Mouse (Mus musculus): Measurements from ENCODE around the gene Atad5. TPM values are rescaled to one million over a fixed set of nuclear protein-coding genes. Genes with fewer than 3 reads are reported as not detected.
A peak's percentile ranks its signal among the peaks of the same experiment; 100 is the strongest.

Atad5 gene
- total RNA-seq, 2 experiments from 2014 or later: 1.8 to 2.0 TPM

DNA sequence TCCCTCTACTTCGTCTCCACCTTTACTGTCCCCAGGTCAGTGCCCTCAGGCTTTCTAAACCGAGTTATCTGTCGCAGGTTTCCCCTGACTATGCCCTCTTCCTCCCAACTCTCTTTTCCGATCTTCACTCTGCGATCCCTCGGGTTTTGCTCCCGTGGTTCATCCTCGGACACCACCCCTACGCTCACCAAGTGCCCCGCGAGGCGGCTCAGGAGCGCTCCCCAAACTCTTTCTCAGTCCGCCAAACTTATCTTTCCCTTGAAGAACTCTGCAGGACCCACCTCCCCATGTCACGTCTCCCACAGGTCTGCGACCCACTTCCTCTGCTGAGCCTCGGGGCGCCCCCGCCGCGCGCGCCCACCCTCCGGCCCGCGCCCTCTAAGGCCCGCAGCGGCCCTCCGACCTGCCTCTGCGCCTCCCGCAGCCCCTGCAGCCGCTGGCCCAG, 8.8 kb upstream of the Atad5 start:
- intact Hi-C loops (cut with DNase I): loop anchor here (10.0 kb wide), 1 partner anchor 104 kb away; the partner anchor contains the start of gene Rnf135
- DNase-seq: peak in 1 of 2 experiments; percentile 44

DNA sequence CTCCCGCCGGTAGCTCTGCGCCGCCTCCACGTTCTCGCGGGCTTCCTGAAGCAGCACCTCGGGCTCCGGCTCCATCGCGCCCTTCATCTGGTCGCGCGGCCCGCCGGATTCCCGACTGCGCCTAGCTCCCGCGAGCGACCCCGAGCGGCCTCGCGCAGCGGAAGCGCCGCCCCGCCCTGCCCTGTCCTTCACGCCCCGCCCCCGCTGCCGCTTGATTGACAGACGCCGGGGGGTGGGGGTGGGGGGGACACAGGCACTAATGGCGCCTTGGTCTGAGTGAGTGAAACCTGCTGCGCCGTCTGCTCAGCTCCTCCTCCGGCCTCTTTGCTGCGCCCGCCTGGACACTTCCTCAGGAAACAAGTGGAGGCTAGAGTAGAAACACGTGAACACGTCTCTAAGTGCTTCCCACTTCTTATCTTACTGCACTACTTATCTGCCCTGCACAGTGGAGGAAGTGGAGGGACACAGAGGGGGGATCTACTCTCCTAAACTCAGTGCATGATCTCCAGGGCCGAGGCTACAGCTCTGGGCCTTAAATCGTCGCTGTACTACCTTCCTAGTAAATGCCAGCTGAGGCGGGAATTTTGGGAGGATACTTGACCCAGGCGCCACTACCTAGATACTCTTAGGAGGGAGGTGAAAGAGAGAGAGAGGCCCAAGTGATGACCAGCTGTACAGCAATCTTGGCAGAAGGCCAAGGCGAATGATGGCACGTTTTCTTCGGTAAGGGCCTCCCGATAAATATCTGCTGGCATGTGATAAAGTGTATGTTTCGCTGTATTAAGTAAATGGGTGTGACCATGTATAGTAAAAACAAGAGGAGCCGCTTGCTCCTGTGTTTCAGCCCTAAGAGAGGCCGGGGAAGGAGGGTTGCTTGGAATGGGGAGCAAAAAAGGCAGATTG, 8.1 kb upstream of the Atad5 start, which contains the start of gene Crlf3:
Gene Crlf3 (minus strand): TSS at position 166 of the 903 bp plus-strand sequence.
- intact Hi-C loops (cut with DNase I): loop anchor here (10.0 kb wide), 1 partner anchor 104 kb away; the partner anchor contains the start of gene Rnf135
- peak; percentile 97 to 98 for DNase-seq

DNA sequence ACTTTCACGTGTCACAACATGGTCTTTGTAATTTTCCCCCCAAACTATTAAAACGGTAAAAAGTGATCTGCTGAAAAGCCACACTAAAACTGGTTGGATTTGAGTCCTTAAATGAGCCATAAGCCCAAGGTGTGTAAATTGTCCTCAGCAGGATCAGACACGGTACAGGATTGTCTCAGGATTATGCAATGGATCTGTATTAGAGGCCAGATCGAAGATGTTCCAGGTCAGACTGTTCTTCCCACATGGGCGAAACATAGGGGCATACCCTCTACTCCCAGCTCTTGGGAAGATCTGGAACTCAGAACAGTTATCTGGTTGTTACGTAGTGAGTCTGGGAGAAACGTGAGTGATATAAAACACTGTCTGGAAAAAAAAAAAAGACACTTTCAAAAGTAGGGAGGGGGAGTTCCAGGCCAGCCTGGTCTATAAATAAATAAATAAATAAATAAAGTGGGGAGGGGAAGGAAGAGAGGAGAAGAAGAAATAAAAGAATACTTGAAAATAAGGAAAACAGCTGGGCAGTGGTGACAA, 7.3 kb upstream of the Atad5 start:
- no peak for DNase-seq
- intact Hi-C loops (cut with DNase I): loop anchor here (10.0 kb wide), 1 partner anchor 103 kb away; the partner anchor contains the start of gene Rnf135

DNA sequence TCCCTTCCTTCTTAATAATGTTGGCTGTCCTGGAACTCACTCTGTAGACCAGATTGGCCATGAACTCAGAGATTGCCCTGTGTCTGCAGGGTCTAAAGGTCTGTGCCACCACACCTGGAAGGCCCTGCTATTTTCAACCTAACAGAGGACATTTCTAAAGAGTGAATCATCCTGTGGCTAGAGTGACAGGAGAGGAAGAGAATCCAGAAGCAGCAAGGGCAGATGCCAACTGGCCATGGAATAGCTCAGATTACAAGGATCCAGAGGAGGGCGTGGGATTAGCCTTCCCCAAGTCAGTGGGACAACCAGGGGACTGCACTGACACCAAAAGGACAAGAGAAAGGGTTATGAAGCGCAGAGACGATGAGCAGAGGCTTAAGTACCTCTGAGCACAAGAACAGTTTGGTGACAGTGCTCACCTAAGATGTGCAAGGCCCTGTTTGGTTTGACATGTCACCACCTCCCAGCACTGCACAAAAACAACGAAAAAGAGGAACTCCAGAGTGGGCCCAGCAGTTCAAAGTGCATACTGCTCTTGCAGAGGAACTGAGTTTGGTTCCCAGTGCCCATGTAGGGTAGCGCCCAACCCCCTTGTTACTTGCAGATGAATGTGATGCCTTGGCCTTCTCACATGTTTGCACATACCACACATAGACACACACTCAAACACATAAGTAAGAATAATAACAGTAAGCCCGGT, 3.7 kb upstream of the Atad5 start:
- no peak for DNase-seq
- intact Hi-C loops (cut with DNase I): loop anchor here (5.0 to 10.0 kb wide), 3 partner anchors 43 to 99 kb away; partner anchors contain the start of genes Rnf135 and Tefm

DNA sequence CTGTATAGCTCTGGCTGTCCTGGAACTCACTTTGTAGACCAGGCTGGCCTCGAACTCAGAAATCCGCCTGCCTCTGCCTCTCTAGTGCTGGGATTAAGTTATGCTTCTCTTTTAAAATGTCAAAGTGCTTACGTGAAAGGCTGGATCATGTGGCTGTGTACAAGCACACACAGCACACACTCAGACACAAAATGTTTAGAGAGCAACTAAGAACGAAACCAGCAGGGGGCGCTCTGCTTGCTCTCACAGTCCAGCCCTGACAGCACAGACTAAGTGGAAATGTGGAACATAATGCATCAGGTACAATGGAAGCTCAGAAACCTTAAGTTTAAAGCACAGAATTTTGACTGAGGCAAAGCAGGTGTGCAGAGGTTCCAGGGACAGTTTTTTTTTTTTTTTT, 2.4 kb upstream of the Atad5 start:
- intact Hi-C loops (cut with DNase I): loop anchor here (5.0 to 10.0 kb wide), 3 partner anchors 45 to 98 kb away; partner anchors contain the start of genes Rnf135 and Tefm
- DNase-seq: peak; percentile 87 to 90

DNA sequence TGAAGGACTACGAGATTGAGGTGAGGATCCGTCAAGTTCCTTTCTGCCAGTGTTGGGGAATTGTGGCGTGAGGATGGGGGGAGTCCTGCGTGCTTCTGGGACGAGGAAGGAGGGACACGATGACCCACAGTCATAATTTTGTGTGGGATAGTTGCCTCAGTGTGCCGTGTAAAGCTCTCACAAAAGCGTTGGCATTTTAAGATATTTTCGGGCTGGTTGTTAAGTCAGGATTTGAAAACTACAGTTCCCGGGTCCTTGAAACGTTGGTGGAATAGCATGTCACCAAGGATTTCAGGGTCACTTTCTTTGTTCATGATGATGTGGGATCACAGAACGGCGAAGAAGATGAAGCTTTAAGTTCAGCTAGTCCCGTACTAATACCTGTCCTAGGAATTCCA, 616 bp downstream of the Atad5 start:
- no peak for DNase-seq
- intact Hi-C loops (cut with DNase I): loop anchor here (5.0 to 10.0 kb wide), 3 partner anchors 48 to 95 kb away; partner anchors contain the start of genes Rnf135 and Tefm

DNA sequence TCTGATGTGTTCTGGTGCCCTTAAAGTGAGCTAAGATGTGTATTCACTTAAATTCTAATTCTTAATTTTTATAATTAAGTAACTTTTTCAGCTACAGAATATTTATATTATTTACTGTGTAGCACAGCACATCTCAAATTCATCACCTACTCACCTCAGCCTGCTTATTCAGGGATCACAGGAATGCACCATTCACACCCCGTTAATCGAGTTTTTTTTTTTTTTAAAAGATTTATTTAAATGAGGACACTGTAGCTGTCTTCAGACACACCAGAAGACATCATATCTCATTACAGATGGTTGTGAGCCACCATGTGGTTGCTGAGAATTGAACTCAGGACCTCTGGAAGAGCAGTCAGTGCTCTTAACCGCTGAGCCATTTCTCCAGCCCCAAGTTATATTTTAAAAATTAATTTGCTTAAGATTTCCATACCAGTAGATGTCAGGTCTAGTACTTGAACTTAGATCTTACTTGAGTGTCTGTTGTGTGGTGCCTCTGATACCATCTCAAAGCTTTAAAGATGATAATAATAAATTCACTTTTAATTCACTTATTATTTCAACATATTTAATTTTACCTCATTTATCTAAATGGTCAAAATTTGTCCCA, 1.5 kb downstream of the Atad5 start:
- no peak for DNase-seq
- intact Hi-C loops (cut with DNase I): no loop called here

DNA sequence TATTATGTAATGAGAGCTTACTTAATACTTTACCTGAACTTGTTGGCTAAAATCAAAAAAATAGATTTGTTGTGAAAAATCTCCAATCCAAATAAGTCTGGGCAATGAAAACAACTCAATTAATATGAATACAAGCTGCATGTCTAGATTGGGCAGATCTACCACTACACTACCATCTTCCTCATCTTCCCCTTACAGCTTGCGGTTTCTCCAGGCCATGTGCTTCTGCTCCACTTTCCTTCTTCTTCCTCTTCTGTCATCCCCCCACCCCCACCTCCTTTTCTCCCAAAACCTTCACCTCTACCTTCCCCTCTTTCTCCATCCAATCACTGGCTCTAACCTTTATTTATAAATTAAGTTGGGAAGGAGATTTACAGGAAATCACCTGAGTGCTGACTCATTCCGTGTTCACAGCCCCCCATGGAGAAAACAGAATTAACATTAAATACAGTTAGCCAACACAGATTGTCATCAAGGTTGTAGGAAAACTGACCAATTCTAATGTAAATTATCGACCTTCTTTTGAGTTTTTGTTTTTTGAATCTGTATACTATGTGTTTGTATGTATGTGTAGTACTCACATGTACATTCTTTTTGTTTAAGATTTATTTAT, 9.3 kb downstream of the Atad5 start:
- no peak for DNase-seq
- intact Hi-C loops (cut with DNase I): no loop called here

DNA sequence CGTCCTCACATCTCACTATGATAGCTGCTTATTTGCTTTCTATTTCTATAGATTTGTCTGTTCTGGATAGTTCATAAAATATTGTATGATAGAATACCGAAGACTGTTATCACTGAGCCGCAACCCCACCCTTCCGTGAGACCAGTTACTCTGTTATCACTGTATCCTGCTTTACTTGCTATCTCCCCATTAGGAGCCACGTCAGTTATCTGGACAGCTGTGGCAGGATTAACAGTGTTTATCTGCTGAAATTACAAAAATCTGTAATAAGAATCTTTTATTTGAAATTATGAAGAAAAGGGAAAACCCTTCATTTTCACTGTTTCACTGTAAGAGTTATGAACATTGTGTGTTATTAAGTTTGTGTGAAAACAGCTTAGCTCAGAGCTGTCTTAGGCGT, 12.1 kb downstream of the Atad5 start:
- intact Hi-C loops (cut with DNase I): no loop called here

DNA sequence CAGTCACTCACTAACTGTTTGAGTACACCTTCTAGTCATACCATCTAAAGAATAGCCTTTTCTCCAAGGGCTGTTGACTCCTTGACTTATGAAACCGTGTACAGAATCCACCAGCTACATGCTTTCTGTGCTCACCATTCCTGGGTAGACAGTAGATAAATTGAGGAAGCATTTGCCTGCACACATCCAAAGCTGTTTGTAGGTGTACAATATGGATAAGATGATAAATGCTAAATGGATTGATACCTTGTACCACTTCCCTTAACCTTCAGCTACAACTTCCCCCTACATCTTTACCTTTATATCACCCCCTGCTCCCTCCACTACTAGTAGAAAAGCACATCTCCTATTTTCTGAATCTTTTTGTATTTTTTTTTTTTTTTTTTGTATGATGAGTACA, 15.2 kb downstream of the Atad5 start:
- DNase-seq: no peak
- intact Hi-C loops (cut with DNase I): no loop called here

More for the DNA sequence above, 12.1 kb downstream of the Atad5 start:
- DNase-seq: no peak

DNA sequence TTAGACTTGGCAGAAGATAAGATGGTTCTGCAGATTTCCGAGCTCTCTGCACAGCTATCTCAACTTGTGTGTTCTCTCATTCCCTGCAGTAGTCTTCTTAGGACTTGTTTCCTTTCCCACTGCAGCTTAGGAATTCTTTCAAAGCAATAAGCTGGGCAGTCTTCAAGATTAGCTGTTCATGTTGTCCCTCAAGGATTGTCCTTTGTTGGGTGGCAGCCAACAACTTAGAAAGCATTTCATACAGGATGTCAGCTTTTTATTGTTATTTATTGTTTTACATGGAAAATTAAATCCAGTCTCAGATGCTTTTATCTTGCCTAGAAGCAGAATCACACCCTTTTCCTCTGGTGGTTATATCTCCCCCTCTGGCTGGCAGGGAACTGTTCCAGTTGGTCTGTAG, 27.2 kb downstream of the Atad5 start:
- DNase-seq: peak in 1 of 2 experiments; percentile 13

DNA sequence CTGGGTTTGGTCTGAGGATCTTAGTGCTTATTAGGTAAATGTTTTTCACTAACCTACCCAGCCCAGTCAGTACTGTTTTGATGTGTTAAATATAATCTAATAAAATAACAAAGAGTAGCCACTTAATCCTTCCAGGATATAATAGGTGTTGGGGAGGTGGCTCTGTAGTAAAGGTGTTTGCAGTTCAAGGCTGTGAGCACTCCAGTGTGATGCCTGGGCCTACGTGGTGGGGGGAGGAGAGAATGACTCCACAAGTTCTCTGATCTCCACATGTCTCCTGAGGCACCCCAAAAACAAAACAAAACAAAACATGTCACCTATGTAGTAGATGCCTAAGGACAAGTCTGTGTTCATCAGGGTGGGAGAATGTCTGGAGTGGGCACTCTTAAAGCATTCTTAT, 42.9 kb downstream of the Atad5 start:
- intact Hi-C loops (cut with DNase I): no loop called here
- DNase-seq: no peak

More for the DNA sequence above, 27.2 kb downstream of the Atad5 start:
- intact Hi-C loops (cut with DNase I): no loop called here

DNA sequence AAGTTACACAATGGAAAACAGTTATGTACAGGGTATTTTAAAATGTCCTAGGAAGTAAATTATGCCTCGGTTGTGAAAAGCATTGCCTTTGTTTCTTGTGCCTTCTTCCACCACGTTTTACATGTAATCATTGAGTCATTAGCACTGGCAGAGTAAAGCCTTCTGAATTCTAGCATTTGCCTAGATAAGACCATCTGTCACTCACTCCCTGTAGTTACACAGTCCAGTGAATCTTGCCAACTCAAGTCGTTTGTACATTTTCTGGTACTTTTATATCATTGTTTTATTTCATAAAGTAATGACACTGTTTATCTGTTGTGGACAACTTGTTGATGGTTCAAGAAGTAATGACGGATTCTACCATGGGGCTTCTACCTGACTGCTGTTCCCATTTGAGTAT, 45.5 kb downstream of the Atad5 start:
- DNase-seq: no peak
- intact Hi-C loops (cut with DNase I): no loop called here

DNA sequence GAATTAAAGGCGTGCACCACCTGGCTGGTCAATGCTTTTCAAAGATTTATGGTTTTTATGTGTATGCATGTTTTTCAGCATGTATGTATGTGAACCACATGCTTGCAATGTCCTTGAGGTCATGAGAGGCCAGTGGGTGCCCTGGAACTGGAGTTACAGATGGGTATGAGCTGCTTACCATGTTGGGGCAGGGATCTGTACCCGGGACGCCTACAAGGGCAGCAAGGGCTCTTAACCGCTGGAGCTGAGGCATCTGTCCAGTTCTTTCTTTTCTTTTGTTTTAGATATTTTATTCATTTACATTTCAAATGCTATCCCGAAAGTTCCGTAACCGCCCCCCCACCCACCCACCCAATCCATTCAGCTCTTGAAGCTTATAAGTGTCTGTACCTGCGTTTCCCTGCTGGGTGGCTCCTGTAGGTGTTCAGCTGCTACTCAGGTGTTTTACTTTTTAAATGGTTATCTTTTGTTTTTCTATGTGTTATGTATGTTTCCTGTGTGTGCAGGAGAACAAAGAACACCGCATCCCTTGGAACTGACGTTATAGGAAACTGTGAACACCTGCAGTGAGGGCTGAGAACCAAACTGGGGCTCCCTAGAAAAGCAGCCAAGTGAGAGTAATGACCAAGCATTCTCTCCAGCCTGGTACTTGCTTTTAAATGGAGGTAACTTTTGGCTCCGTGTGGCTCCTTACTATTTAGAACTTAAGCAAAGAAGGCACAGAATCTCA, 46.9 kb downstream of the Atad5 start:
- intact Hi-C loops (cut with DNase I): no loop called here
- no peak for DNase-seq

DNA sequence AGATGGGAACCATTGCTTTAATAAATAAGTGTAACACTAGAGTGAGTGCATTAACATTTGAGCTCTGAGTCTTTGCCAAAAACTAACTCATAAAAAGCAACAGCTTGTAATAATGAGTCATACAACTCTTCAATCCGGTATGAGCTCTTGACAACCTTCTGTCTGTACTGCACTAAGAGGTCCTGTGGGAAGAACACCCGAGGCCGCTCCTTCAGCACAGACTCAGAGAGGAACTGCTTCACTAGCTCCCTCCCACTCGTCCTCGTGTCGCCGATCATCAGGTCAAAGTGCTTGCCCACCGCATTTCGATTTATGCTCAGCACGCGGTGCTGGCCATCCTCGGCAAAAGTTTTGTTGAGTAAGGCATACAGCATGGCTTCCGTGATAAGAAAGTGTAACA, 47.6 kb downstream of the Atad5 start:
- intact Hi-C loops (cut with DNase I): no loop called here
- DNase-seq: no peak

DNA sequence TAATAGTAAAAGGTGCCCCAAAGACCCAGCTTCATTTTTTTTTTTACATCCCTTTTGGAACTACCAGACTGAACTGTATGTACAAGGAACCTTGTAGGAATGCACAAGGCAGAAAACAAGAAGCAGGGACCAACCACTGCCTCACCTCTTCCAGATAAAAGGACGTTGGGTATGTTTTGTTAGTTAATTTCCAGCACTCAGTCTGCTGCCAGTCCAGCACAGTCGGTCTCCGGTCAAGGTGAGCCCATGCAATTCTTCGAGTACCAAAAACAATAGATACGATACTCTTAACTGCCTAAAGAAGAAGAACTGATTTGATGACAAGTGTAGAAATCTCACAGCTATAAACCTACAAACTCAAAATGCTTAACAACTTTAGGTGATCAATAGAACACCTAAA, 48.6 kb downstream of the Atad5 start:
- intact Hi-C loops (cut with DNase I): no loop called here
- no peak for DNase-seq

DNA sequence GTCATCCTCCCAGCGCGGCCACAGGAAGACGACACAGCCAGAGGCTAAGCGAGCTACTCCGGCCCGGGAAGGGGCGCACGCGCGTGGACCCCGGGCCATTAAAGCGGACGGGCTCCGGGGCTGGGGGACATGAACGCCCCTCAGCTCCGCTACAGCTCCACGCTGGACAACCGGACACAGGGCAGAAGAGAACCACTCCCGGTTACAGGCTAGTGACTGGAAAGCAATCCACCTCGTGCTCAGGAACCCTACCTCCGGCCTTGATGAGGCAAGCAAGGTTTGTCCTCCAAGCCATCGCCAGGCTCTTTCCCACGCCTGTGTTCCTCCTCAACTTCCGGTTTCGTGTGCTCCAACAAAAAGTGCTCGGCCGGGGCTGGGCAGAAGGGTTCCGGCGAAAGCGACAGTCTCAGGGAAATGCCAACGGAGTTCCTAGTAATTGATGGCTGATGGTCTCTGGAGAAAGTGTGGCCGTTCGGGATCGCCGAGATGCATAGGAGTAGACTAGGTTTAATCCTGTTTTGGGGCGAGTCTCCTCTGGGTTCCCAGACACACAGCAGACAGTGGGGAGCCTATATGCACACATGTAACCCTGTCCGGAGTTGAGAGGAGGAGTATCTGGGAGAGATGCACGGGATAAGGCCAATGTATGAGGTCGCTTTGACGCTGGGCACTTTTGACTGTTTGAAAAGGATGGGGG, 52.8 kb downstream of the Atad5 start, which contains the start of gene Tefm:
Gene Tefm (minus strand): TSS at position 351 of the 697 bp plus-strand sequence.
- intact Hi-C loops (cut with DNase I): loop anchor here (5.0 kb wide), 2 partner anchors 55 to 100 kb away; partner anchors contain the start of gene Atad5
- DNase-seq: peak; percentile 80 to 87

DNA sequence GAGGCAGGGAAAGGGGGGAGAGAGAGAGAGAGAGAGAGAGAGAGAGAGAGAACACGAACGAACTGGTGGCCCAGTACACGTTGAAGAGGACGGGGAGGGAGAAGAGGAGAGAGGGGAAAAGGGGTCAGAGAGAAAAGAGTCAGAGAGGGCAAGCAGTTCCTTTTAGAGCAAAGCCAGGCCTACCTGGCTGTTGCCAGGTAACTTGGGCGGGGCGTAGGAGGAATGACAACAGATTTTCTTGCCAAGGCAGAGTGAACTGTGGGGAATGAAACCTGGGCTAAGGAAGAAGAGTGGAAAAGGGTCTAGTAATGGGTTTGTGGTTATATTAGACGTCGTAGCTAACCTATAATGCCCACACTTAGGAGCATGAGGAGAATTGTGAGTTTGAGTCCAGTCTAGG, 53.7 kb downstream of the Atad5 start:
- intact Hi-C loops (cut with DNase I): loop anchor here (5.0 kb wide), 2 partner anchors 56 to 101 kb away; partner anchors contain the start of gene Atad5
- no peak for DNase-seq

Data from heart, postnatal 14 days (tissue).